Mouse (Mus musculus) ES-E14 (cell line): ENCODE data around the gene Mast4. TPM values are rescaled to one million over a fixed set of nuclear protein-coding genes. Genes with fewer than 3 reads are reported as not detected.

Experiments
- DNase-seq: peaks from one replicate; pipeline ENCODE4 v3.0.0-alpha.2; 2013; ENCODE audit warnings: low read depth, low spot score
- H3K27ac ChIP-seq: 2 replicates; pipeline ENCODE4 v1.5.1; 2012; ENCODE audit warnings: low read depth, mild to moderate bottlenecking, low read length, moderate library complexity, mixed read lengths; ENCODE audit not compliant: poor library complexity, insufficient read depth, severe bottlenecking
- H3K36me3 ChIP-seq: 2 replicates; pipeline ENCODE4 v1.6.1; 2012; ENCODE audit warnings: mild to moderate bottlenecking, low read length, moderate library complexity, mixed read lengths; ENCODE audit not compliant: control insufficient read depth, poor library complexity, insufficient read depth, severe bottlenecking
- H3K4me1 ChIP-seq, 2 experiments: fragments of 150-350 bp in 1 of 2; sonication (generic) in 1 of 2; 2 replicates each; pipeline ENCODE4 v1.6.1; 2012; ENCODE audit warnings: low read length in 2 of 2, mild to moderate bottlenecking in 1 of 2, mixed read lengths in 1 of 2; ENCODE audit not compliant: control insufficient read depth in 2 of 2, insufficient read depth in 2 of 2, poor library complexity in 1 of 2
- H3K4me3 ChIP-seq, 2 experiments: fragments of 150-350 bp in 1 of 2; sonication (generic) in 1 of 2; 2 replicates each; pipeline ENCODE4 v1.5.1; 2012; ENCODE audit warnings: low read length in 2 of 2, low read depth in 1 of 2, mild to moderate bottlenecking in 1 of 2, mixed read lengths in 1 of 2; ENCODE audit not compliant: insufficient read depth in 1 of 2, poor library complexity in 1 of 2, severe bottlenecking in 1 of 2
- H3K9ac ChIP-seq: 2 replicates; pipeline ENCODE4 v1.6.1; 2012; ENCODE audit warnings: low read depth, mild to moderate bottlenecking, low read length, mixed read lengths; ENCODE audit not compliant: poor library complexity, insufficient read depth, severe bottlenecking
- H3K9me3 ChIP-seq: fragments of 150-350 bp; sonication (generic); 2 replicates; pipeline ENCODE4 v1.6.1; 2012; ENCODE audit warnings: low read depth, mild to moderate bottlenecking, low read length; ENCODE audit not compliant: control insufficient read depth, insufficient read depth
- CHD2 ChIP-seq: IDR thresholded peaks from 2 replicates; pipeline ENCODE4 v1.6.1; 2014; ENCODE audit warnings: mild to moderate bottlenecking, low read depth, low read length, inconsistent platforms
- HCFC1 ChIP-seq: IDR thresholded peaks from 2 replicates; pipeline ENCODE4 v1.6.1; 2012; ENCODE audit warnings: low read length, inconsistent platforms, borderline replicate concordance; ENCODE audit not compliant: insufficient read depth
- MAFK ChIP-seq: IDR thresholded peaks from 2 replicates; pipeline ENCODE4 v1.6.1; 2014; ENCODE audit warnings: mild to moderate bottlenecking, low read depth, low read length, inconsistent platforms; ENCODE audit not compliant: insufficient read depth
- ZC3H11A ChIP-seq: IDR thresholded peaks from 2 replicates; pipeline ENCODE4 v1.6.1; 2012; ENCODE audit warnings: low read depth, mild to moderate bottlenecking, inconsistent platforms, low read length, borderline replicate concordance
- ZNF384 ChIP-seq: IDR thresholded peaks from 2 replicates; pipeline ENCODE4 v1.6.1; 2012; ENCODE audit warnings: low read depth, low read length, inconsistent platforms
- in situ Hi-C, 2 experiments: fragments of 600-800 bp; cut with MboI; formaldehyde crosslinking; loops; one replicate each; pipeline ENCODE4 v1.15.1; 2025; ENCODE audit warnings: low sequenced_read_pairs in 2 of 2, inconsistent platforms in 1 of 2; ENCODE audit not compliant: unreplicated experiment in 2 of 2
- total RNA-seq: library from RNA; depleted of rRNA; stranded (reverse); fragments of 300-350 nt; gene quantifications from 2 replicates; pipeline ENCODE4 v1.2.3, GENCODE M21; 2012

Gene Mast4
- total RNA-seq, 1 experiment: 8.3 TPM

DNA sequence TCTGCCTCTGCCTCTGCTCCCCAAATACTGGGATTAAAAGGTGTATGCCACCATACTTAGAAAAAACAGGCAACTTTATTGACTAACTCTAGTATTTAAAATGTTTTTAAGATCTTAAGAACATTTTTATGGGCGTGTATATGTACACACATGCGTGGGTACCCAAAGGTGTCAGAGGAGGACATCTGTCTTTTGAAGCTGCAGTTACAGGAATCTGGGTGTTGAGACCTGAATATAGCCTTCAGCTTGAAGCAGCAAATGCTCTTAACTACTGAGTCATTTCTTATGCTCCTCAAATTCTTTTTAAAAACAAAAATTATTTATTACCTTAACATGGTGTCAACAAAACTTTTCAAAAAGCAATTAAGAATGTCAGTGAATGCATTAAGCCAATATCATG is 329.1 kb downstream of the Mast4 start:
- H3K4me3 ChIP-seq: no peak overlapping the region
- H3K9ac ChIP-seq: no peak overlapping the region
- H3K9me3 ChIP-seq: no peaks in the 10 kb centered on the region
- TF ChIP-seq ZC3H11A (no peak), ZNF384 (no peak), HCFC1 (no peak), MAFK (no peak), CHD2 (no peak)
- DNase-seq: no peak
- in situ Hi-C loops: no loop called here
- H3K36me3 ChIP-seq: no peaks in the 10 kb centered on the region
- no peaks in the 10 kb centered on the region for H3K4me1 ChIP-seq
- no peak overlapping the region for H3K27ac ChIP-seq

DNA sequence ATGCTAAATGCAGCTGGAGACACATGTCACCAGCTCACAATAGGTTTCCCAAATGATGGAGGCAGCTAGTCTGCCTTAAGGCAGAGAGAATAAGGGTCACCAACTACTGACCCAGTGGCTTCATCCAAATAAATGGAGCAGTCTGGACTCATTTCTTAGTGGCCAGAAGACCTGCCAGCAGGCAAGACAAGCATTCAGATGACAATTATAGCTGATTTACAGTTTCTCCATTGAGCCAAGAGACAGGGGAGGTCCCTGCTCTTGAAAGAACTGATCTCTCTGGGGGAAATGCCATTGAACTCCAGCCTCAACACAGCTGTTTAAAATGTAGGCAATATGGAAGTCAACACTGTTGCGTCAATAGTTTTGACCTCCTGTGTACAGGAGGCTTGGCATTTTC is 332.5 kb downstream of the Mast4 start:
- Histone ChIP-seq H3K4me3 (no peak overlapping the region), H3K4me1 (no peaks in the 10 kb centered on the region), H3K9ac (no peak overlapping the region), H3K36me3 (no peaks in the 10 kb centered on the region), H3K9me3 (no peaks in the 10 kb centered on the region), H3K27ac (no peak overlapping the region)
- in situ Hi-C loops: no loop called here
- TF ChIP-seq ZC3H11A (no peak), HCFC1 (no peak), CHD2 (no peak), ZNF384 (no peak), MAFK (no peak)
- no peak for DNase-seq

DNA sequence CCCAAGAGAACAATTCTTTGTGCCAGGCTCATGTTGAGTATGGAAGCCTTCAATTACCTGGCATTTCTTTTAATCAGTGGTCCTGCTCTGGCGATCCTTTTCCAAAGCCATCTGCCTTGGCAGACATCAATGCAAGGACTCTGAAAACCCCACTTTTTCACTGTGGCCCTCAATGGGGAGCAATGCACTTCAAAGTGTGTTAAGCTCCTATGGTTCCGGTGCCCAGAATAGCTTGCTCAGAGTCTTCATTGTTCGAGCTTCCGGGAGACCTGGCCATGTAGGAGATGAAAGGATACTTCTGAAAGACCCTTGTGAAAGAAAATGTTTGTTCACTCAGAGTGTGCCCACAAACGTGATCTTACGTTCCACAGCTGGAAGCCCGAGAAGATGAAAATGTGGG is 333.4 kb downstream of the Mast4 start:
- no peak for DNase-seq
- TF ChIP-seq CHD2 (no peak), ZC3H11A (no peak)
- no peak overlapping the region for H3K4me3 ChIP-seq
- no peak overlapping the region for H3K27ac ChIP-seq
- in situ Hi-C loops: no loop called here
- H3K9ac ChIP-seq: no peak overlapping the region
- no peaks in the 10 kb centered on the region for H3K36me3 ChIP-seq
- no peaks in the 10 kb centered on the region for H3K9me3 ChIP-seq
- H3K4me1 ChIP-seq: no peaks in the 10 kb centered on the region

DNA sequence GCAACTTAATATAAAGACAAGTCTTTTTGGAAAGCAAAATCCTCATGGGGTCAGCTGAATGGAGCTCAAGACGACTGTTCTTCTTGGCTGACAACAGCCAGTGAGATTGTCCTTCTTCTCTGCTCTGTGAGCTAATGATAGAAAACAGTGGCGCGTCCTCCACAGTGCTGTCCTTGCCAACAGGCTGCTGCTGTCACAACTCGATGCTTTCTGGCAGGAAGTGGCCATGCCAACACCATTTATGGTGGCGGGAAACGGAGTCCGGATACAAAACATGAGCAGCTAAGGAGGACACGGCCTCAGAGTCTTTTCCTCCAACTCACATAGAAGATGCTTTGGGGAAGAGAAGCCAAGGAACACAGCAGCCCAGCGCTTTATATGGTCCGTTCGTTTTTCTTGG is 340.2 kb downstream of the Mast4 start:
- no peaks in the 10 kb centered on the region for H3K4me1 ChIP-seq
- no peaks in the 10 kb centered on the region for H3K36me3 ChIP-seq
- TF ChIP-seq ZNF384: no peak
- no peak for TF ChIP-seq ZC3H11A
- no peak for TF ChIP-seq HCFC1
- no peak for TF ChIP-seq CHD2
- no peak for TF ChIP-seq MAFK
- no peak overlapping the region for H3K9ac ChIP-seq
- H3K9me3 ChIP-seq: no peaks in the 10 kb centered on the region
- no peak overlapping the region for H3K27ac ChIP-seq
- H3K4me3 ChIP-seq: no peak overlapping the region
- DNase-seq: no peak
- in situ Hi-C loops: no loop called here

DNA sequence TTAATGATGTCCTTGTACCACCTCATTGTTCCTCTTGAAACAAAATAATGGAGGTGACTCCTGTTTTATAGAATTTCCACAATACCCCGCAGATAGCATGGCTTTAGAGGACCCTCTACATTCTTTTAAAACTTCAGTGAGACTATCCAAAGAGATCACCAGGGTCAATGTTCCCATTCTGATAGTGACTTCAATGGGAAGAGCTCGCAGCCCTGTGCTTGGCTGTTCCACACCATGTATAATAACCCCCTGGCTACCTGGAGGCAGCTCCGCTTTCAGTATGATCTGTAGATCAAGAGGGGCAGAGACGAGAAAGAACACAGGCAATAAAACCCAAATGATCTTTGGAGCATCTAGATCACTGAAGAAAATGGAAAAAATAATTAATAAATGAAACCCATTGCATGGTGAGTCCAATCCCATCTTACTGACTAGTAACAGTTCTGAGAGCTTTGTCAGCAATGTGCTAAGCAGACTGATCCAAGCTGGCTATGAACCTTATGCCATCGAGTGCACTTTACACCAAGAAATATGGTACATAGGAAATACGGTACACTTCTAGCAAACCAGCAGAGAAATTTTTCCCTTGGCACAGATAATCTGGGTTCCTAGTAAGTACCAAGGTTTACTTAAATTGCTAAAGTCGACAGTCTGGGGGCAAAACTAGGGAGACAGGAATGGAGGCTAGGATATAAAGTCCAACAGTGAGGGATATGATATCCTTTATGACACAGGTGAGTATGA is 341.4 kb downstream of the Mast4 start:
- H3K4me1 ChIP-seq: no peaks in the 10 kb centered on the region
- no peak for DNase-seq
- in situ Hi-C loops: no loop called here
- H3K27ac ChIP-seq: no peak overlapping the region
- TF ChIP-seq MAFK (no peak), ZC3H11A (no peak), ZNF384 (no peak), HCFC1 (no peak), CHD2 (no peak)
- no peak overlapping the region for H3K9ac ChIP-seq
- H3K4me3 ChIP-seq: no peak overlapping the region
- H3K36me3 ChIP-seq: no peaks in the 10 kb centered on the region
- no peaks in the 10 kb centered on the region for H3K9me3 ChIP-seq
